Mouse (Mus musculus) hindbrain, postnatal 0 days (tissue): ENCODE measurements around the gene Edc3. TPM values are rescaled to one million over a fixed set of nuclear protein-coding genes. Genes with fewer than 3 reads are reported as not detected.

Source experiments
- ATAC-seq: fragments of 200-750 bp; cut with Nextera tagmentation; 2 replicates; pipeline ENCODE4 v1.8.0; 2017; ENCODE audit warnings: mild to moderate bottlenecking, moderate TSS enrichment, moderate library complexity
- DNase-seq: peaks from one replicate; pipeline ENCODE4 v3.0.0-alpha.2; 2015; ENCODE audit warnings: low spot score
- H3K27ac ChIP-seq: fragments of 300-500 bp; sonication (generic); 2 replicates; pipeline ENCODE4 v1.5.1; 2014; ENCODE audit warnings: mild to moderate bottlenecking
- H3K27me3 ChIP-seq: fragments of 300-500 bp; sonication (generic); 2 replicates; pipeline ENCODE4 v1.6.1; 2014; ENCODE audit warnings: low read length, mixed read lengths; ENCODE audit not compliant: insufficient read depth
- H3K36me3 ChIP-seq: fragments of 300-500 bp; sonication (generic); 2 replicates; pipeline ENCODE4 v1.6.1; 2014; ENCODE audit warnings: low read length, mixed read lengths; ENCODE audit not compliant: insufficient read depth
- H3K4me1 ChIP-seq: fragments of 300-500 bp; sonication (generic); 2 replicates; pipeline ENCODE4 v1.6.1; 2014; ENCODE audit warnings: antibody characterized with exemption, low read length, mixed read lengths; ENCODE audit not compliant: insufficient read depth
- H3K4me2 ChIP-seq: fragments of 300-500 bp; sonication (generic); 2 replicates; pipeline ENCODE4 v1.6.1; 2014; ENCODE audit warnings: low read depth, mild to moderate bottlenecking, low read length, moderate library complexity, mixed read lengths
- H3K4me3 ChIP-seq: fragments of 300-500 bp; sonication (generic); 2 replicates; pipeline ENCODE4 v1.5.1; 2014; ENCODE audit warnings: low read length
- H3K9ac ChIP-seq: fragments of 300-500 bp; sonication (generic); replicated peaks from 2 replicates; pipeline ENCODE4 v1.6.1; 2014; ENCODE audit warnings: mild to moderate bottlenecking, low read length, moderate library complexity, mixed read lengths
- H3K9me3 ChIP-seq: fragments of 300-500 bp; sonication (generic); 2 replicates; pipeline ENCODE4 v1.6.1; 2016; ENCODE audit warnings: low read length, mixed read lengths
- CTCF ChIP-seq: IDR thresholded peaks from 2 replicates; pipeline ENCODE4 v1.5.1; 2016; ENCODE audit warnings: antibody characterized with exemption, control low read depth, low read depth
- WGBS: fragments of 180-500 bp; shearing (Covaris S2); extraction: QIAGEN DNeasy Blood & Tissue Kit; methylation state at CpG from one replicate; pipeline ENCODE4 v1.1.7; 2014; 5-methylcytosine and 5-hydroxymethylcytosine counted together
- polyA plus RNA-seq: library from polyadenylated mRNA; unstranded; fragments of >200 nt; fragmentation: Nextera tagmentation; extraction: Ambion mirVana; gene quantifications from 2 replicates; pipeline ENCODE4 v1.2.1, GENCODE M21; 2015
- total RNA-seq: library from RNA; depleted of rRNA; stranded (reverse); fragments of >200 nt; gene quantifications from 2 replicates; pipeline ENCODE4 v1.2.3, GENCODE M21; 2014

The Edc3 gene
- total and polyA plus RNA-seq, 2 experiments from 2014 or later, result 10.2 to 25.4 TPM

DNA sequence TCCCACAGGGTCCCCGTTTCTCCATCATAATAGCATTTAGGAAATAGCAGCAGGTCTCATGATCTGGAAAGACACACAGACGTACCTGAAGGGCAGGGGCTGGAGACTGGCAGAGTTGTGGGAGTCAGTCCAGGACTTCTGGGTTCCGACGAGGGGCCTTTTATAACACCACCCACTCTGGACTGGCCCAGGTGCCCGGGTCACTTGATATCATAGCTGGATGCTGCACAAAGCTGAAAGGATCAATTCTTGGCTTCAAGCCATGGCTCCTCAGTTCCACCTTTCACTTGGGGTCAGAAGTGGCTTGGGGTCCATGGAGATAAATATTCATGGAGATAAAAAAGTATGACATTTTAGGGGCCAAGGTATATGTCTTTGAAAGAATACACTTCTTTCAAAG, 24.8 kb upstream of the Edc3 start, which contains the start of gene Cyp1a2:
Cyp1a2 (minus strand) TSS at position 184 of the 400 bp plus-strand sequence.
- ATAC-seq (no peak), DNase-seq (no peak)
- H3K4me2 ChIP-seq, result no peak within 1 kb of the TSS
- no peaks in the 10 kb centered on the region for H3K27me3 ChIP-seq
- TF ChIP-seq CTCF, result no peak
- no peaks in the 10 kb centered on the region for H3K9me3 ChIP-seq
- no peak within 1 kb of the TSS for H3K4me3 ChIP-seq
- no peak within 1 kb of the TSS for H3K9ac ChIP-seq
- H3K27ac ChIP-seq, result no peak within 1 kb of the TSS
- no peaks in the 10 kb centered on the region for H3K36me3 ChIP-seq
- WGBS, result 85% methylated on average over 5 of the region's 5 CpGs
- H3K4me1 ChIP-seq, result no peaks in the 10 kb centered on the region

DNA sequence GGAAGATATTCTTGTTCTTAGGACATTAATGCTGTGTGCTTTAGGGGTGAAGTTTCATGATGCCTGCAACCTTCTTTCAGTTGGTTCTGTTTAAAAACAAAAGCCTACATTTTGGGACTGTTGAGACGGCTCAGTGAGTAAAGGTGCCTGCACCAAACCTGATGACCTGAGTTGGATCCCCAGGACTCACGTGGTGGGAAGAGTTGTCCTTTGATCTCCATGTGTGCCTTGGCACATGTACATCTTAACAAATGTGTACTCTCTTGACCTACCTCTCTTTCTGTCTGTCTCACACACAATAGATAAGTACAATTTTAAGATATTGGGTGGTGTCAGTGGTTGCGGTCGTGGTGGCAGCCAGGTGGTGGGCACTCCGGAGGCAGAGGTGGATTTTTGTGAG, 22.3 kb upstream of the Edc3 start:
- H3K4me2 ChIP-seq, result no peak overlapping the region
- no peaks in the 10 kb centered on the region for H3K4me1 ChIP-seq
- 85% methylated on average over 5 of the region's 5 CpGs for WGBS
- DNase-seq (no peak), ATAC-seq (no peak)
- no peak overlapping the region for H3K27ac ChIP-seq
- no peaks in the 10 kb centered on the region for H3K36me3 ChIP-seq
- H3K9me3 ChIP-seq, result no peaks in the 10 kb centered on the region
- no peak for TF ChIP-seq CTCF
- no peak overlapping the region for H3K4me3 ChIP-seq
- H3K9ac ChIP-seq, result no peak overlapping the region
- no peaks in the 10 kb centered on the region for H3K27me3 ChIP-seq

DNA sequence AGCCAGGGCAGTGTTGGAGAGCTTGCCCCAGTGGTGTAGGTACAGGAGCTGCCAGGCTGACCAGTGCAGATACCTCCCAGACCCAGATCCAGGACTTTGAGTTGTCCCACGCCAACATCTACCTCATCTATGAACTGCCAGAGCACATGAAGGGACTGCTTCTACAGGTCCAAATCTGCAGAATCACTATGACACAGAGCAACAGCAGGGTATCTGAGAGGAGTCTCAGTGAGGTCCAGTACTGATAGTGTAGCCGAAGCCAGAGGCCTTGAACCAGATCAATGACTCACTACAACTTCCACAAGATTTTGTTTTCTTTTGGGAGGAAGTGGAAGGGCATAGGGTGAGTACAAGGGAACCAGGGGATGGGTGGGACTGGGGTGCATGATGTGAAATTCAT, 20.6 kb upstream of the Edc3 start, which contains the start of gene Cyp1a1:
Cyp1a1 (plus strand) TSS at position 178 of the 400 bp plus-strand sequence.
- Histone ChIP-seq H3K4me3 (no peak within 1 kb of the TSS), H3K4me1 (no peaks in the 10 kb centered on the region), H3K9ac (no peak within 1 kb of the TSS), H3K36me3 (no peaks in the 10 kb centered on the region), H3K27me3 (no peaks in the 10 kb centered on the region), H3K4me2 (no peak within 1 kb of the TSS), H3K27ac (no peak within 1 kb of the TSS), H3K9me3 (no peaks in the 10 kb centered on the region)
- 87% methylated on average over 2 of the region's 2 CpGs for WGBS
- no peak for DNase-seq
- no peak for ATAC-seq
- no peak for TF ChIP-seq CTCF

DNA sequence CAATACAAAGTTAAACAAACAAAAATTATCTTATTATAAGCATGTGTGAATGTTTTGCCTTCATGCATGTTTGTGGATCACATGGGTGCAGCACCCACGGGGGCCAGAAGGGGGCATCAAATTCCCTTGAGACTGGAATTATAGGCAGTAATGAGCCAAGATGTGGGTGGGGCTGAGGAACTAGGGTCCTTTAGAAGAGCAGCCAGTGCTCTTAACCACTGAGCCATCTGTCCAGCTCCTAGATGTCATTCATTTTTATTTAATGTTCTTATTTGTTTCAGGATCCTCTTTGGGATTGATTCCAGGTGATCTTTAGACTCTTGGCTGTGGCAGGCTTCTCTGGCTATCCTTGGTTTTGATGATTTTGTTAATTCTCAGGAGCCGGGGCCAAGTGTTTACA, 20.2 kb upstream of the Edc3 start:
- Histone ChIP-seq H3K9ac (no peak overlapping the region), H3K27me3 (no peaks in the 10 kb centered on the region), H3K4me3 (no peak overlapping the region), H3K9me3 (no peaks in the 10 kb centered on the region), H3K4me1 (no peaks in the 10 kb centered on the region), H3K36me3 (no peaks in the 10 kb centered on the region), H3K4me2 (no peak overlapping the region), H3K27ac (no peak overlapping the region)
- peak; percentile 36; the same call in 1 of the 2 replicates for TF ChIP-seq CTCF
- 65% methylated on average over 2 of the region's 2 CpGs for WGBS
- DNase-seq, result peak; percentile 10
- no peak for ATAC-seq

DNA sequence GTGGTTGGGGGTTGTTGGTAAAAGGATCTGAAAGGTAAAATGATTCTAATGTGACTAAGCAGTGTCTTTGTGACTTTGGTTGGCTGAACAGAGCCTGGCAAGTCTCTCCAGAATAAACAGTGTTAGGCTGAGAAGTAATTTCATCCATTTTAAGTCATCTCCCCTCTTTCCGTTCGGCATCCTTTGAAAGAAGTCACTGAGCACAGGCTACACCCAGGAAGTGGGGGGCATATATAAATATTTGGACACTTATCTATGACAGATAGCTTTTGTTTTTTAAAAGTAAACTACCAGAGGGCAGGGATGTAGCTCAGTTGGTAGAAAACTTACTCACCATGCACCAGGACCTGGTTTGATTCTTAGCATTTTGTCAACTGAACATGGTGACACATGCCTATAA, 19.7 kb upstream of the Edc3 start:
- H3K27ac ChIP-seq, result no peak overlapping the region
- H3K4me2 ChIP-seq, result no peak overlapping the region
- H3K9ac ChIP-seq, result no peak overlapping the region
- no peak for TF ChIP-seq CTCF
- DNase-seq (no peak), ATAC-seq (no peak)
- H3K4me1 ChIP-seq, result no peaks in the 10 kb centered on the region
- H3K36me3 ChIP-seq, result no peaks in the 10 kb centered on the region
- 92% methylated on average over 2 of the region's 2 CpGs for WGBS
- no peaks in the 10 kb centered on the region for H3K27me3 ChIP-seq
- no peak overlapping the region for H3K4me3 ChIP-seq
- no peaks in the 10 kb centered on the region for H3K9me3 ChIP-seq

DNA sequence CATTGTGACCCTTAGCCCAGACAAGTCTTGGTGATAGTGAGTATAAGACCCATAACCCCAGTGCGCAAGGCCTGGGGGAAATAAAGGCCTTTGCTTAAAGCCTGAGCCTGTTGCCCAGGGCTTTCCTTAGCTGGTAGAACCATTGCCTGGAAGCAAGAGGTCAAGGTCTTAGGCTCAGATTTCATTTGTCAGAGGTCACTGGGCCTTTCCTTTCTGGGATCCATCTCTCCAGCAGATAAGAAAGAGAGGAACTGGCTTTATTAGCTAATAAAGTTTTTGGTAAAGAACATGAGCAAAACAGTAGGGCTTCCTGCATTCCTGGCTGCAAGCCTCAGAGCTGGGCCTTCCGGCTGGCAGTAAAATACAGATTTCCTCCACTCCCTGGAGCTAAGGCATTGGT, 14.2 kb upstream of the Edc3 start:
- TF ChIP-seq CTCF, result no peak
- Histone ChIP-seq H3K4me1 (peaks cover 14% of the 10 kb centered on the region; the same call in 1 of the 2 replicates), H3K27ac (no peak overlapping the region), H3K4me3 (no peak overlapping the region), H3K27me3 (no peaks in the 10 kb centered on the region), H3K9me3 (no peaks in the 10 kb centered on the region), H3K4me2 (no peak overlapping the region), H3K36me3 (no peaks in the 10 kb centered on the region), H3K9ac (no peak overlapping the region)
- ATAC-seq, result no peak
- 84% methylated on average over 2 of the region's 2 CpGs for WGBS
- DNase-seq, result no peak

DNA sequence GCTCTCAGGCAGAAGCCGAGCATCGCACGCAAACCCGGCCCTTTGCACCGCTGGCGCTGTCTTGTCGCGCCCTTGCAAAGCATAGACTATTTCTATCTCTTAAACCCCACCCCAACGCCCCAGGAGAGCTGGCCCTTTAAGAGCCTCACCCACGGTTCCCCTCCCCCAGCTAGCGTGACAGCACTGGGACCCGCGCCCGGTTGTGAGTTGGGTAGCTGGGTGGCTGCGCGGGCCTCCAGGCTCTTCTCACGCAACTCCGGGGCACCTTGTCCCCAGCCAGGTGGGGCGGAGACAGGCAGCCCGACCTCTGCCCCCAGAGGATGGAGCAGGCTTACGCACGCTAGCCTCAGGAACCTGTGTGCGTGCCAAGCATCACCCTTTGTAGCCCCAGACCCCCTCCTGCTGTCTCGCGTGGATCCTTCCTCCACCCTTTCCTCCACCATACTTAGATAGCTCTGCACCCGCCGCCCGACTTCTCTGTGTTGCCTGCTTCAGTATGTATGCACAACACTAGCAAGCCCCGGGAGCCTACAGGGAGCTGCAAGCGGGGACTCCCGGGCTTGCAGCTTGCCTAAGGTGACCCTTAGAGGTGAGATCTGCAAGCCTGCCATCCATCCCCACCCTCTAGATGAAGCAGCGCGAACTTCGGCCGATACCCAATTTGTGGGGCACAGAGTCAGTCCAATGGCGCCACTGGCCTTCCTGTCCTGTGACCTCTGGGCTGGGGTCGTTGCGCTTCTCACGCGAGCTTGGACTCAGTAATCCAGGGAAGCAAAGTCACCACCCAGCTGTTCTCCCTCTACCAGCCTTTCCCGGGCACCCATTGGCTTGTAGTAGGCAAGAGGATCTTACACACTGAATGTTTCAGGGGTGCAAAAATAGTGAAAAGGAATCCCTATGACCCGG, 11.7 kb upstream of the Edc3 start:
- Histone ChIP-seq H3K36me3 (no peaks in the 10 kb centered on the region), H3K9me3 (no peaks in the 10 kb centered on the region), H3K27ac (no peak overlapping the region; the same call in 1 of the 2 replicates), H3K4me3 (peak overlapping the region; percentile 42), H3K4me2 (peak overlapping the region; percentile 80), H3K9ac (peak overlapping the region; percentile 51), H3K27me3 (no peaks in the 10 kb centered on the region), H3K4me1 (peaks cover 14% of the 10 kb centered on the region; the same call in 1 of the 2 replicates)
- DNase-seq (peak; percentile 70), ATAC-seq (peak; percentile 81)
- 2% methylated on average over 42 of the region's 42 CpGs for WGBS
- TF ChIP-seq CTCF, result no peak
